In genomic region chr10:60829071-60829470, GRCm38 (mm10) we compare ENCODE assay signal across 9 mouse cellular contexts. TPM values are rescaled to one million over a fixed set of nuclear protein-coding genes. Genes with fewer than 3 reads are reported as not detected.
DNase-seq lines count a peak whose midpoint lies in the region; ATAC-seq and TF ChIP-seq lines count a peak whose summit lies in the region.
"Had no signal": no experiment of that assay in that cellular context is flagged by ENCODE, and none has a peak within 500 bp of the region (broad histone marks: within the 10 kb centered on the region; RNA-seq: fewer than 3 reads in every experiment).

No protein-coding gene starts in this region.

- no peak overlapping the region for H3K27ac ChIP-seq in kidney, embryonic 14.5 days (ENCODE audit: low read depth, low read length)
- no peak overlapping the region for H3K27ac ChIP-seq in kidney, adult 2 months (ENCODE audit: insufficient read depth, low read depth, low read length)
- no peak overlapping the region for H3K27ac ChIP-seq in hindbrain, embryonic 11.5 days (ENCODE audit: low read depth, low read length)
- H3K27ac ChIP-seq in midbrain, embryonic 16.5 days (ENCODE audit: low read length), result no peak overlapping the region

- peak overlapping the region; percentile 57 for H3K4me3 ChIP-seq in kidney, embryonic 14.5 days (ENCODE audit: low read length)
- no peak overlapping the region for H3K4me3 ChIP-seq in kidney, adult 2 months (ENCODE audit: insufficient read depth, low read depth, low read length)
- H3K4me3 ChIP-seq in hindbrain, embryonic 11.5 days (ENCODE audit: low read depth, low read length), result 0 out of 2 replicates have a peak overlapping the region, but pooled peaks have one; percentile 6
- 0 out of 2 replicates have a peak overlapping the region, but pooled peaks have one; percentile 68 for H3K4me3 ChIP-seq in midbrain, embryonic 16.5 days (ENCODE audit: low read depth, low read length)

- H3K36me3 ChIP-seq in kidney, embryonic 14.5 days (ENCODE audit: control insufficient read depth, insufficient read depth, low read length), result no peaks in the 10 kb centered on the region
- H3K36me3 ChIP-seq in kidney, adult 2 months (ENCODE audit: control insufficient read depth, insufficient read depth, low read length), result no peaks in the 10 kb centered on the region
- no peaks in the 10 kb centered on the region for H3K36me3 ChIP-seq in hindbrain, embryonic 11.5 days (ENCODE audit: control insufficient read depth, insufficient read depth, low read length)
- H3K36me3 ChIP-seq in midbrain, embryonic 16.5 days (ENCODE audit: control insufficient read depth, insufficient read depth, low read length), result no peaks in the 10 kb centered on the region

- no peaks in the 10 kb centered on the region for H3K9me3 ChIP-seq in kidney, embryonic 14.5 days (ENCODE audit: control insufficient read depth, low read length)
- no peaks in the 10 kb centered on the region for H3K9me3 ChIP-seq in hindbrain, embryonic 11.5 days (ENCODE audit: control insufficient read depth, low read length)
- no peaks in the 10 kb centered on the region for H3K9me3 ChIP-seq in midbrain, embryonic 16.5 days (replicated peaks; ENCODE audit: control insufficient read depth, low read length, poor library complexity, severe bottlenecking)

- peaks cover 37% of the 10 kb centered on the region for H3K27me3 ChIP-seq in kidney, embryonic 14.5 days (ENCODE audit: control insufficient read depth, insufficient read depth, low read length)
- H3K27me3 ChIP-seq in kidney, adult 2 months (replicated peaks; ENCODE audit: control insufficient read depth, insufficient read depth, low read length), result no peaks in the 10 kb centered on the region
- peaks cover 74% of the 10 kb centered on the region for H3K27me3 ChIP-seq in hindbrain, embryonic 11.5 days (ENCODE audit: control insufficient read depth, insufficient read depth, low read length)
- H3K27me3 ChIP-seq in midbrain, embryonic 16.5 days (ENCODE audit: control insufficient read depth, insufficient read depth, low read depth, low read length), result peaks cover 36% of the 10 kb centered on the region

- TF ChIP-seq POLR2A in kidney, adult 2 months (IDR thresholded peaks at IDR 0.05; ENCODE audit: low read depth, low read length), result no peak

- H3K9ac ChIP-seq in kidney, embryonic 14.5 days (ENCODE audit: low read depth, low read length), result peak overlapping the region; percentile 28; the same call in 1 of the 2 replicates
- no peak overlapping the region for H3K9ac ChIP-seq in hindbrain, embryonic 11.5 days (ENCODE audit: low read depth, low read length)
- no peak overlapping the region for H3K9ac ChIP-seq in midbrain, embryonic 16.5 days (ENCODE audit: low read depth, low read length)

- WGBS in kidney, embryonic 14.5 days, result 23% methylated on average over 6 of the region's 6 CpGs
- WGBS in kidney, adult 2 months, result 65% methylated on average over 6 of the region's 6 CpGs
- WGBS in hindbrain, embryonic 11.5 days, result 34% methylated on average over 6 of the region's 6 CpGs
- 26% methylated on average over 6 of the region's 6 CpGs for WGBS in midbrain, embryonic 16.5 days

- peak overlapping the region; percentile 74 for H3K4me2 ChIP-seq in kidney, embryonic 14.5 days (replicated peaks; ENCODE audit: low read depth, low read length)
- H3K4me2 ChIP-seq in hindbrain, embryonic 11.5 days (replicated peaks; ENCODE audit: low read depth, low read length), result peak overlapping the region; percentile 17; the same call in 1 of the 2 replicates
- peak overlapping the region; percentile 98 for H3K4me2 ChIP-seq in midbrain, embryonic 16.5 days (ENCODE audit: low read length)

- no peak for ATAC-seq in kidney, embryonic 14.5 days (ENCODE audit: low FRiP score, low TSS enrichment)
- no peak for ATAC-seq in hindbrain, embryonic 11.5 days (ENCODE audit: low FRiP score)
- ATAC-seq in midbrain, embryonic 16.5 days, result no peak
- no peak for ATAC-seq in activated CD4-positive, CD25-positive, alpha-beta regulatory T cell, adult 4 months

- TF ChIP-seq CTCF in kidney, adult 2 months (conservative IDR thresholded peaks at IDR 0.05; ENCODE audit: insufficient read depth, insufficient read length, low read depth, low read length), result no peak

- H3K4me1 ChIP-seq in kidney, embryonic 14.5 days (ENCODE audit: control insufficient read depth, insufficient read depth, low read length), result peaks cover 55% of the 10 kb centered on the region
- H3K4me1 ChIP-seq in kidney, adult 2 months (ENCODE audit: control insufficient read depth, insufficient read depth, low read length), result peaks cover 13% of the 10 kb centered on the region
- peaks cover 10% of the 10 kb centered on the region for H3K4me1 ChIP-seq in hindbrain, embryonic 11.5 days (replicated peaks; ENCODE audit: control insufficient read depth, insufficient read depth, low read length)
- peaks cover 33% of the 10 kb centered on the region for H3K4me1 ChIP-seq in midbrain, embryonic 16.5 days (ENCODE audit: control insufficient read depth, insufficient read depth, low read length)

- DNase-seq in kidney, adult 2 months, result no peak
- peak; percentile 75 to 80 for DNase-seq in cerebellum, postnatal 14 days
- no peak for DNase-seq in hindbrain, embryonic 11.5 days (ENCODE audit: low spot score)
- no peak for DNase-seq in ovary, postnatal 10 days (ENCODE audit: low spot score)
- DNase-seq in gastrocnemius, postnatal 25 days, result no peak
- DNase-seq: thymus, postnatal 36 days had no signal

RNA-seq across cellular contexts. Expression of gene Unc5b, which starts 2.3 kb away (rescaled TPM):
- 7.9 and 10.1 TPM in 2 replicates for polyA plus RNA-seq in kidney, embryonic 14.5 days (2014; fragmentation: Nextera tagmentation; extraction: Ambion mirVana)
- 6.1 and 6.2 TPM in 2 replicates for polyA plus RNA-seq in kidney, adult 2 months (2012; rRNA removed)
- polyA plus RNA-seq in hindbrain, embryonic 11.5 days (2014; fragmentation: Nextera tagmentation; extraction: Ambion mirVana), result 2.3 TPM in 2 replicates
- 2.0 and 2.4 TPM in 2 replicates for polyA plus RNA-seq in midbrain, embryonic 16.5 days (2015; fragmentation: Nextera tagmentation; extraction: Ambion mirVana)
- polyA plus RNA-seq in activated CD4-positive, CD25-positive, alpha-beta regulatory T cell, adult 4 months (2017; shearing (Covaris generic)), result not detected
- total RNA-seq in gastrocnemius, postnatal 25 days (2021), result 1 to 10 TPM; 2.0 to 3.5 TPM

Comparison
In these comparisons a context has a peak if more than half of its experiments do, and no peak if none do; other contexts are left out.
1. H3K4me2 ChIP-seq: peak in every context shown above with its lines; median percentile 98 in midbrain, embryonic 16.5 days; 74 in kidney, embryonic 14.5 days; 17 in hindbrain, embryonic 11.5 days.
2. DNase-seq: peak in cerebellum, postnatal 14 days (2 of 2); none in kidney, adult 2 months (single experiment), hindbrain, embryonic 11.5 days (single experiment), ovary, postnatal 10 days (single experiment) and gastrocnemius, postnatal 25 days (single experiment).